9 mouse cellular contexts compared by ENCODE assay signal in genomic region chr9:119358058-119358429, GRCm38 (mm10). TPM values are rescaled to one million over a fixed set of nuclear protein-coding genes. Genes with fewer than 3 reads are reported as not detected.
A peak's percentile ranks its signal among the peaks of the same experiment; 100 is the strongest.
DNase-seq lines count a peak whose midpoint lies in the region; ATAC-seq and TF ChIP-seq lines count a peak whose summit lies in the region.
"Had no signal": no experiment of that assay in that cellular context is flagged by ENCODE, and none has a peak within 500 bp of the region (broad histone marks: within the 10 kb centered on the region; RNA-seq: fewer than 3 reads in every experiment).

No protein-coding gene starts in this region.

- H3K4me3 ChIP-seq in lung, postnatal 0 days (ENCODE audit: low read depth, low read length), result peak overlapping the region; percentile 58; the same call in 1 of the 2 replicates
- H3K4me3 ChIP-seq in hindbrain, embryonic 11.5 days (ENCODE audit: low read depth, low read length), result peak overlapping the region; percentile 39
- peak overlapping the region; percentile 75 for H3K4me3 ChIP-seq in limb, embryonic 12.5 days (replicated peaks)
- H3K4me3 ChIP-seq in stomach, embryonic 15.5 days (replicated peaks), result peak overlapping the region; percentile 81

- H3K9ac ChIP-seq in lung, postnatal 0 days (replicated peaks; ENCODE audit: low read depth), result no peak overlapping the region
- no peak overlapping the region for H3K9ac ChIP-seq in hindbrain, embryonic 11.5 days (ENCODE audit: low read depth, low read length)
- H3K9ac ChIP-seq in limb, embryonic 12.5 days (replicated peaks), result peak overlapping the region; percentile 74
- no peak overlapping the region; the same call in 1 of the 2 replicates for H3K9ac ChIP-seq in stomach, embryonic 15.5 days

- ATAC-seq in lung, postnatal 0 days, result no peak
- no peak for ATAC-seq in hindbrain, embryonic 11.5 days (ENCODE audit: low FRiP score)
- no peak for ATAC-seq in limb, embryonic 12.5 days (ENCODE audit: insufficient number of reproducible peaks, insufficient read depth, low FRiP score, low TSS enrichment, low read depth)
- ATAC-seq in stomach, embryonic 15.5 days (ENCODE audit: insufficient read depth, low FRiP score, low read depth), result no peak
- ATAC-seq in erythroid progenitor cell, adult 5-6 weeks (replicated peaks; ENCODE audit: low FRiP score, poor library complexity, severe bottlenecking), result no peak

- H3K9me3 ChIP-seq in lung, postnatal 0 days (ENCODE audit: low read length), result no peaks in the 10 kb centered on the region
- H3K9me3 ChIP-seq in hindbrain, embryonic 11.5 days (ENCODE audit: control insufficient read depth, low read length), result no peaks in the 10 kb centered on the region
- H3K9me3 ChIP-seq in limb, embryonic 12.5 days, result no peaks in the 10 kb centered on the region
- H3K9me3 ChIP-seq in stomach, embryonic 15.5 days, result no peaks in the 10 kb centered on the region

- no peaks in the 10 kb centered on the region for H3K36me3 ChIP-seq in lung, postnatal 0 days (ENCODE audit: insufficient read depth, low read length)
- no peaks in the 10 kb centered on the region for H3K36me3 ChIP-seq in hindbrain, embryonic 11.5 days (ENCODE audit: control insufficient read depth, insufficient read depth, low read length)
- peaks cover 13% of the 10 kb centered on the region for H3K36me3 ChIP-seq in limb, embryonic 12.5 days
- no peaks in the 10 kb centered on the region for H3K36me3 ChIP-seq in stomach, embryonic 15.5 days

- no peaks in the 10 kb centered on the region for H3K27me3 ChIP-seq in lung, postnatal 0 days (replicated peaks; ENCODE audit: insufficient read depth, low read length)
- no peaks in the 10 kb centered on the region for H3K27me3 ChIP-seq in hindbrain, embryonic 11.5 days (ENCODE audit: control insufficient read depth, insufficient read depth, low read length)
- no peaks in the 10 kb centered on the region for H3K27me3 ChIP-seq in limb, embryonic 12.5 days
- no peaks in the 10 kb centered on the region for H3K27me3 ChIP-seq in stomach, embryonic 15.5 days (replicated peaks)

- no peak for TF ChIP-seq EP300 in lung, postnatal 0 days (IDR thresholded peaks at IDR 0.05)

- no peak for TF ChIP-seq CTCF in lung, postnatal 0 days (IDR thresholded peaks at IDR 0.05)

- DNase-seq in lung, postnatal 0 days (ENCODE audit: low spot score), result no peak
- no peak for DNase-seq in lung, adult 18-20 months
- peak; percentile 15 for DNase-seq in hindbrain, embryonic 11.5 days (ENCODE audit: low spot score)
- DNase-seq in testis, postnatal 10 days (ENCODE audit: low spot score), result no peak
- no peak for DNase-seq in spleen, postnatal 4 days (ENCODE audit: low spot score in 2 of 2)

- 30% methylated on average over 9 of the region's 9 CpGs for WGBS in lung, postnatal 0 days
- WGBS in hindbrain, embryonic 11.5 days, result 44% methylated on average over 9 of the region's 9 CpGs
- 51% methylated on average over 9 of the region's 9 CpGs for WGBS in limb, embryonic 12.5 days
- 44% methylated on average over 9 of the region's 9 CpGs for WGBS in stomach, embryonic 15.5 days

- no peak overlapping the region for H3K27ac ChIP-seq in lung, postnatal 0 days (ENCODE audit: low read length)
- no peak overlapping the region for H3K27ac ChIP-seq in hindbrain, embryonic 11.5 days (ENCODE audit: low read depth, low read length)
- H3K27ac ChIP-seq in limb, embryonic 12.5 days, result no peak overlapping the region
- H3K27ac ChIP-seq in stomach, embryonic 15.5 days, result no peak overlapping the region

- H3K4me1 ChIP-seq in lung, postnatal 0 days (ENCODE audit: insufficient read depth, low read depth, low read length), result no peaks in the 10 kb centered on the region
- no peaks in the 10 kb centered on the region for H3K4me1 ChIP-seq in hindbrain, embryonic 11.5 days (replicated peaks; ENCODE audit: control insufficient read depth, insufficient read depth, low read length)
- H3K4me1 ChIP-seq in limb, embryonic 12.5 days (replicated peaks), result peaks cover 7% of the 10 kb centered on the region
- peaks cover 3% of the 10 kb centered on the region; the same call in 1 of the 2 replicates for H3K4me1 ChIP-seq in stomach, embryonic 15.5 days

- H3K4me2 ChIP-seq in lung, postnatal 0 days (replicated peaks; ENCODE audit: low read depth, low read length), result peak overlapping the region; percentile 96
- peak overlapping the region; percentile 67 for H3K4me2 ChIP-seq in hindbrain, embryonic 11.5 days (replicated peaks; ENCODE audit: low read depth, low read length)
- H3K4me2 ChIP-seq in limb, embryonic 12.5 days, result peak overlapping the region; percentile 90
- peak overlapping the region; percentile 87 for H3K4me2 ChIP-seq in stomach, embryonic 15.5 days

RNA-seq across cellular contexts. Expression of gene Xylb, which starts 0.9 kb away (rescaled TPM):
- polyA plus RNA-seq in lung, postnatal 0 days (2015; fragmentation: Nextera tagmentation; extraction: Ambion mirVana), result 2.0 and 2.2 TPM in 2 replicates
- 4.6 and 5.4 TPM in 2 replicates for polyA plus RNA-seq in hindbrain, embryonic 11.5 days (2014; fragmentation: Nextera tagmentation; extraction: Ambion mirVana)
- 7.6 and 8.3 TPM in 2 replicates for polyA plus RNA-seq in limb, embryonic 12.5 days (2016; fragmentation: Nextera tagmentation; extraction: Ambion mirVana)
- 6.0 and 8.9 TPM in 2 replicates for polyA plus RNA-seq in stomach, embryonic 15.5 days (2015; fragmentation: Nextera tagmentation; extraction: Ambion mirVana)
- total RNA-seq in erythroid progenitor cell, adult 5-6 weeks (2015; ENCODE audit: low replicate concordance), result not detected in 2 replicates
- total RNA-seq in erythroid progenitor cell, adult 5-6 weeks (2017; ENCODE audit: low replicate concordance), result not detected in 2 replicates

RNA-seq across cellular contexts. Expression of gene Slc22a14, which starts 7.3 kb away (rescaled TPM):
- 0.17 TPM in 1 of 2 replicates, not detected in the other for polyA plus RNA-seq in lung, postnatal 0 days (2015; fragmentation: Nextera tagmentation; extraction: Ambion mirVana)
- not detected in 2 replicates for polyA plus RNA-seq in hindbrain, embryonic 11.5 days (2014; fragmentation: Nextera tagmentation; extraction: Ambion mirVana)
- polyA plus RNA-seq in limb, embryonic 12.5 days (2016; fragmentation: Nextera tagmentation; extraction: Ambion mirVana), result not detected in 2 replicates
- 0.08 TPM in 1 of 2 replicates, not detected in the other for polyA plus RNA-seq in stomach, embryonic 15.5 days (2015; fragmentation: Nextera tagmentation; extraction: Ambion mirVana)
- total RNA-seq in erythroid progenitor cell, adult 5-6 weeks (2015; ENCODE audit: low replicate concordance), result not detected in 2 replicates
- total RNA-seq in erythroid progenitor cell, adult 5-6 weeks (2017; ENCODE audit: low replicate concordance), result not detected in 2 replicates
- total RNA-seq: left cerebral cortex, adult 18-20 months had no signal

RNA-seq across cellular contexts. Expression of gene Myd88, which starts 16.8 kb away (rescaled TPM):
- 50.3 and 61.3 TPM in 2 replicates for polyA plus RNA-seq in lung, postnatal 0 days (2015; fragmentation: Nextera tagmentation; extraction: Ambion mirVana)
- polyA plus RNA-seq in hindbrain, embryonic 11.5 days (2014; fragmentation: Nextera tagmentation; extraction: Ambion mirVana), result 5.7 and 7.4 TPM in 2 replicates
- polyA plus RNA-seq in limb, embryonic 12.5 days (2016; fragmentation: Nextera tagmentation; extraction: Ambion mirVana), result 9.2 and 9.9 TPM in 2 replicates
- polyA plus RNA-seq in stomach, embryonic 15.5 days (2015; fragmentation: Nextera tagmentation; extraction: Ambion mirVana), result 32.4 and 34.7 TPM in 2 replicates
- 22.6 and 25.9 TPM in 2 replicates for total RNA-seq in erythroid progenitor cell, adult 5-6 weeks (2015; ENCODE audit: low replicate concordance)
- total RNA-seq in erythroid progenitor cell, adult 5-6 weeks (2017; ENCODE audit: low replicate concordance), result 5.9 and 14.0 TPM in 2 replicates

RNA-seq across cellular contexts. Expression of gene Acaa1a, which starts 18.6 kb away (rescaled TPM):
- 114 and 128 TPM in 2 replicates for polyA plus RNA-seq in lung, postnatal 0 days (2015; fragmentation: Nextera tagmentation; extraction: Ambion mirVana)
- polyA plus RNA-seq in hindbrain, embryonic 11.5 days (2014; fragmentation: Nextera tagmentation; extraction: Ambion mirVana), result 55.2 and 62.6 TPM in 2 replicates
- 81.3 and 81.6 TPM in 2 replicates for polyA plus RNA-seq in limb, embryonic 12.5 days (2016; fragmentation: Nextera tagmentation; extraction: Ambion mirVana)
- 116 and 119 TPM in 2 replicates for polyA plus RNA-seq in stomach, embryonic 15.5 days (2015; fragmentation: Nextera tagmentation; extraction: Ambion mirVana)
- 5.9 and 10.8 TPM in 2 replicates for total RNA-seq in erythroid progenitor cell, adult 5-6 weeks (2015; ENCODE audit: low replicate concordance)
- total RNA-seq in erythroid progenitor cell, adult 5-6 weeks (2017; ENCODE audit: low replicate concordance), result 5.2 and 5.4 TPM in 2 replicates

RNA-seq across cellular contexts. Expression of gene Oxsr1, which starts 35.8 kb away (rescaled TPM):
- polyA plus RNA-seq in lung, postnatal 0 days (2015; fragmentation: Nextera tagmentation; extraction: Ambion mirVana), result 6.6 and 8.0 TPM in 2 replicates
- 15.6 and 17.1 TPM in 2 replicates for polyA plus RNA-seq in hindbrain, embryonic 11.5 days (2014; fragmentation: Nextera tagmentation; extraction: Ambion mirVana)
- polyA plus RNA-seq in limb, embryonic 12.5 days (2016; fragmentation: Nextera tagmentation; extraction: Ambion mirVana), result 16.0 and 17.0 TPM in 2 replicates
- polyA plus RNA-seq in stomach, embryonic 15.5 days (2015; fragmentation: Nextera tagmentation; extraction: Ambion mirVana), result 13.3 and 13.5 TPM in 2 replicates
- total RNA-seq in erythroid progenitor cell, adult 5-6 weeks (2015; ENCODE audit: low replicate concordance), result 20.9 and 48.6 TPM in 2 replicates
- total RNA-seq in erythroid progenitor cell, adult 5-6 weeks (2017; ENCODE audit: low replicate concordance), result 35.0 and 37.1 TPM in 2 replicates
